Mouse (Mus musculus): ENCODE results near the gene Olfr12. TPM values are rescaled to one million over a fixed set of nuclear protein-coding genes. Genes with fewer than 3 reads are reported as not detected.

Gene Olfr12
- polyA plus RNA-seq, 1 experiment from 2014 or later, result not detected

DNA sequence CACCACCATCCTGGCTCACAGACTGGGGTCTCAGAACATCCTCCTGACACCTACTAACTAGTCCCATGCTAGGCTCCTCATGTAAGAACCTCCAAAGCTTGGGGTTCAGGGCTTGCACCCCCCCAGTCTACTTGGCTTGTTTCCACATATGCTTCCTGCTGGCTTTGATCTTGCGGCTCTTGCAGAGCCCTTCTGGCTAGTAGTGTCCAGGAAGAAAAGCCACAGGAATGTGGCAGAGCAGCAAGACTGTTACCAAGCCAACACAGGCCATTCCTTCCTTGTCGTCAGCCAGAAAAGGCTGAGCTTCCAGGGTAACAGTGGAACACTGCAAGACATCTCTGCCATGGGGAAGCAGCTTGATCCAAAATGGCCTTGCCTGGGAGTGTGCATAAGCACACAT lies 37.1 kb downstream of the Olfr12 start:
- Histone ChIP-seq H3K27ac (no peak overlapping the region), H3K27me3 (no peaks in the 10 kb centered on the region), H3K36me3 (no peaks in the 10 kb centered on the region), H3K9me3 (replicated peaks) (no peaks in the 10 kb centered on the region), H3K4me2 (no peak overlapping the region), H3K4me3 (replicated peaks) (no peak overlapping the region), H3K4me1 (replicated peaks) (no peaks in the 10 kb centered on the region), H3K9ac (no peak overlapping the region)
- DNase-seq (no peak), ATAC-seq (ENCODE audit: low read depth) (no peak)
- 61% methylated on average over 2 of the region's 2 CpGs for WGBS (ENCODE audit: insufficient replicate concordance)

DNA sequence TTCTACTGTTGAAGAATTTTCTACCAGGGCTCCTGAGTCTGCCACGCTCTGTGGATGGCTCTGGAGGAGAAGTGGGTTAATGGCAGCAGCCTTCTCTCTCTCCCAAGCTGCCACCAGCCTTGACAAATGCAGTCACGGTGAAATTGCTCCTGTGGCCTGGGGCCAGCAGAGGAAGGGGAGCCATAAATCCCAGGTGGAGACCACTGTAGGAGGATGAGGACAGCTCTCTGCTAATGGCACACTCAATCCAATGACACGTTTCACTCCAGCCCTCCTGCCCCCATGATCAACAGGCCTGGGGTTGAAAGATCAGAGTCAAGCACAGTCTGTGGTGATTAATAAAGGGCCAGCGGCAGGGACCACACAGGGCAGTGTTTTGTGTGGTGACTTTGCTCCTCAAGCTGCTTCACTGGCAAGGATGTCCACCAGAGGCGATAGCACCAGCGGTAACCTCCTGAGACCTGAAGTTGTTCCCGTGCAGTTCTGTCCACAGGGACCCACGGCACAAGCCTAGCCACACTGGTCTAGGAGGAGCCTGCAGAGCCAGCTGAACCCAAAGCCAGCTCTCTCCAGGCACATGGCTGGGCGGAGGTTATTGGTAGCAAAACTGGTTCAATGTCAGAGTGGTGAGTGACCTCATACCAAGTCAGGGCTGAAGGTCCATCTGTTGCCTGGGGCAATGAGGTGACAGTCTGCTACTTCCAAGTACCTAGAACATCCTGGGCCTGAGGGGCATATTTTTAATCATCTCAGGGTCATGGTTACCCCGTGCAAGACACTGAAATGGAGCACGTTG lies 39.6 kb downstream of the Olfr12 start:
- Histone ChIP-seq H3K9ac (no peak overlapping the region), H3K4me1 (replicated peaks) (no peaks in the 10 kb centered on the region), H3K27ac (no peak overlapping the region), H3K36me3 (no peaks in the 10 kb centered on the region), H3K27me3 (no peaks in the 10 kb centered on the region), H3K4me2 (no peak overlapping the region), H3K9me3 (replicated peaks) (no peaks in the 10 kb centered on the region), H3K4me3 (replicated peaks) (no peak overlapping the region)
- DNase-seq (no peak), ATAC-seq (ENCODE audit: low read depth) (no peak)
- 65% methylated on average over 11 of the region's 11 CpGs for WGBS (ENCODE audit: insufficient replicate concordance)

- H3K9ac ChIP-seq, result no peak overlapping the region
- H3K27ac ChIP-seq, result no peak overlapping the region
- no peak overlapping the region for H3K4me3 ChIP-seq (replicated peaks)
- ATAC-seq (ENCODE audit: low read depth), result no peak
- no peak overlapping the region for H3K4me2 ChIP-seq
- no peak for DNase-seq
- no peaks in the 10 kb centered on the region for H3K36me3 ChIP-seq
- 10% methylated on average over 5 of the region's 5 CpGs for WGBS (ENCODE audit: insufficient replicate concordance)
- no peaks in the 10 kb centered on the region for H3K4me1 ChIP-seq (replicated peaks)
- no peaks in the 10 kb centered on the region for H3K27me3 ChIP-seq
- no peaks in the 10 kb centered on the region for H3K9me3 ChIP-seq (replicated peaks)
Observed at GRCm38 (mm10) chr1:92659392-92659791, 41.8 kb downstream of the Olfr12 start.

GRCm38 (mm10) chr1:92667106-92667505 lies 49.5 kb downstream of the Olfr12 start:
- ATAC-seq (ENCODE audit: low read depth), result no peak

DNA sequence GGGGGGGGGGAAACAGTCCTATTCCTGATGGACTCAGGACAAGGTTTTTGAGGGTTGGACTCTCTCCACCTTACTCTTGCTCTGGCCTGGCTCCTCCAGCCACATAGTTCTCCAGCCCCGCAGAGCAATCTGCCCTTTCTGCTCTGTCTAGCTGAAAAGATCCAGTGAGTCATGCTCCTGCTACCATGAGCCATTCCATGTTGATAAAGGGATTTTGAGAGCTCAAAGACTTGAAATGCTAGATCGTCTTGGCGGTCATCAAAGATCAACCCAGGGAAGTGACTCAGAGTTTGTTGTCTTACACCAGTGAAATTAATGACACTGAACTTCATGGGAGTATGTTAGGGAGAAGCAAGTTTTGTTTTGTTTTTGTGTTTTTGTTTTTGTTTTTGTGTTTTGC lies 51.8 kb downstream of the Olfr12 start:
- WGBS (ENCODE audit: insufficient replicate concordance), result 66% methylated on average over 3 of the region's 3 CpGs
- no peak overlapping the region for H3K27ac ChIP-seq
- no peaks in the 10 kb centered on the region for H3K4me1 ChIP-seq (replicated peaks)
- no peaks in the 10 kb centered on the region for H3K36me3 ChIP-seq
- no peak overlapping the region for H3K4me2 ChIP-seq
- no peak overlapping the region for H3K9ac ChIP-seq
- no peak overlapping the region for H3K4me3 ChIP-seq (replicated peaks)
- no peaks in the 10 kb centered on the region for H3K9me3 ChIP-seq (replicated peaks)
- DNase-seq (no peak), ATAC-seq (ENCODE audit: low read depth) (no peak)
- H3K27me3 ChIP-seq, result no peaks in the 10 kb centered on the region

More at GRCm38 (mm10) chr1:92667106-92667505, 49.5 kb downstream of the Olfr12 start:
- no peak overlapping the region for H3K4me3 ChIP-seq (replicated peaks)
- H3K36me3 ChIP-seq, result no peaks in the 10 kb centered on the region
- H3K9me3 ChIP-seq (replicated peaks), result no peaks in the 10 kb centered on the region
- WGBS (ENCODE audit: insufficient replicate concordance), result 68% methylated on average over 6 of the region's 6 CpGs
- no peaks in the 10 kb centered on the region for H3K4me1 ChIP-seq (replicated peaks)
- H3K27me3 ChIP-seq, result no peaks in the 10 kb centered on the region
- no peak overlapping the region for H3K9ac ChIP-seq
- DNase-seq, result no peak
- H3K4me2 ChIP-seq, result no peak overlapping the region
- H3K27ac ChIP-seq, result no peak overlapping the region

DNA sequence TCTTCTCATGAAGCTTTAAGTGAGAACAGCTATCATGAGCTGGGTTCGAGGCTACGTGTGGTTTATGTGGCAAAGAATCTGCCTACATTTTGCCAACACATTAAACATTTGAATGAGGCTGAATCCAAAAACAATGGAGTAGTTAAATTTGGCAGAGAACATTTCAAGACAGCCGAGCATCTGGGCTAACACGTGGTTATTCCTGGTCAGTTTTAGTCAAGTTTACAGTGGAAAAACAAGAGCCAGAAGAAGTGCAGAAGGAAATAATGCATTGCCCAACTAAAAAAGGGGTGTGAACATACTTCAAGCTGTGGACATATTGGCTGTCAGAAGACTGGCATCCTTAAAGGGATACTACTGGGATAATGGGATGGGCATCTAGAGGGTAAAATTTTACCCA lies 53.7 kb downstream of the Olfr12 start:
- Histone ChIP-seq H3K9me3 (replicated peaks) (no peaks in the 10 kb centered on the region), H3K36me3 (no peaks in the 10 kb centered on the region), H3K9ac (no peak overlapping the region), H3K27me3 (no peaks in the 10 kb centered on the region), H3K4me3 (replicated peaks) (no peak overlapping the region), H3K4me1 (replicated peaks) (no peaks in the 10 kb centered on the region), H3K4me2 (no peak overlapping the region), H3K27ac (no peak overlapping the region)
- 59% methylated on average over 4 of the region's 4 CpGs for WGBS (ENCODE audit: insufficient replicate concordance)
- DNase-seq, result no peak
- no peak for ATAC-seq (ENCODE audit: low read depth)

Other genes with a start within 250 kb of the Olfr12 start
- 167 and 187 TPM in 2 replicates for gene Ndufa10, start 143.9 kb upstream of the Olfr12 start, polyA plus RNA-seq (2015; fragmentation: Nextera tagmentation; extraction: Ambion mirVana)
- gene Olfr1416, start 132.7 kb upstream of the Olfr12 start, polyA plus RNA-seq (2015; fragmentation: Nextera tagmentation; extraction: Ambion mirVana), result not detected in 2 replicates
- not detected in 2 replicates for gene Olfr1415, start 121.7 kb upstream of the Olfr12 start, polyA plus RNA-seq (2015; fragmentation: Nextera tagmentation; extraction: Ambion mirVana)
- not detected in 2 replicates for gene Olfr1414, start 99.1 kb upstream of the Olfr12 start, polyA plus RNA-seq (2015; fragmentation: Nextera tagmentation; extraction: Ambion mirVana)
- gene Olfr1413, start 46.5 kb upstream of the Olfr12 start, polyA plus RNA-seq (2015; fragmentation: Nextera tagmentation; extraction: Ambion mirVana), result not detected in 2 replicates
- gene Olfr1412, start 32.0 kb upstream of the Olfr12 start, polyA plus RNA-seq (2015; fragmentation: Nextera tagmentation; extraction: Ambion mirVana), result not detected in 2 replicates
- not detected in 2 replicates for gene Olfr1411, start 23.4 kb upstream of the Olfr12 start, polyA plus RNA-seq (2015; fragmentation: Nextera tagmentation; extraction: Ambion mirVana)
- gene Olfr1410, start 12.0 kb upstream of the Olfr12 start, polyA plus RNA-seq (2015; fragmentation: Nextera tagmentation; extraction: Ambion mirVana), result not detected in 2 replicates
- 204 and 226 TPM in 2 replicates for gene Cops9, start 24.2 kb downstream of the Olfr12 start, polyA plus RNA-seq (2015; fragmentation: Nextera tagmentation; extraction: Ambion mirVana)
- gene Otos, start 31.1 kb downstream of the Olfr12 start, polyA plus RNA-seq (2015; fragmentation: Nextera tagmentation; extraction: Ambion mirVana), result not detected in 2 replicates
- 2.7 TPM in 2 replicates for gene Gpc1, start 213.9 kb downstream of the Olfr12 start, polyA plus RNA-seq (2015; fragmentation: Nextera tagmentation; extraction: Ambion mirVana)

Data from liver, embryonic 13.5 days (tissue).